19 mouse cellular contexts compared by ENCODE assay signal in the genomic region with DNA sequence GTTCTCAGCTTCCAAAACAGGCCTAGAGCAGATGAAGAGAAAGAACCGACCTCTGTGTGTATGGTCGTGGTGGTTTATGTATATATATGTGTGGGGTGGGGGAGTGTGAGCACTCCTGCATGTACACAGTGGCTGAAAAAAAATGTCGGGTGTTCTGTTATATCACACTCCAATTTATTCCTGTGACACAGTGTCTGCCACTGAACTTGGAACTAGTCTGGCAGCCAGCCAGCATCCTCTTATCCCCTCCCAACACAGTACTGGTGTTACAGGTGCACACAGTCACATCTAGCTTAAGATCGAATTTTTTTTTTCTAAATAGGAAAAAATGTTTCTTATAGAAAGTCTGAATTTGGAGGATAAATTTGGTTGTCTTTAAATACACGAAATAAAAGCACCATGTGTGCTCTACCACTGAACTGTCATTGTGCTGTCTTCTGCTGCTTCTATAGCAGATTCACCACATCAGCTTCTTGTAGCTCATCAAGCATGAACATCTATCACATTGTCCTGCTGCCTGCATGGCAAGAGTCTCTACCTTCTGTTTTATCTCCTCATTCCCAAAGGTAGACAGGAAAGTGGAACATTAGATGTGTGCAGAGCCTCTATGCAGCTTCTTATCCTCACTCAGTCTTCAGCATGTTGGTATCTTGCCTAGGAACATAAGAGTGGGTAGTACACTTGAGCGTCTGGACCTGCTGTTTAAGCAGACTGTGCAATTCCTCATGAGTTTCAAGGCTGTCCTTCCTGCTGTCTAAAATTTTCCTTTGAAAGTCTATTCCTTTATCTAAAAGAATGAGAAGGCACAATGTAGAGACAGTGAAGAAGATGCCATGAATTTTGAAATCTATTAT.
DNase-seq lines count a peak whose midpoint lies in the region; TF ChIP-seq lines count a peak whose summit lies in the region.
"Had no signal": no experiment of that assay in that cellular context is flagged by ENCODE, and none has a peak within 500 bp of the region (broad histone marks: within the 10 kb centered on the region; RNA-seq: fewer than 3 reads in every experiment).

No protein-coding gene starts in this region.

- H3K9me3 ChIP-seq in MEL (replicated peaks; ENCODE audit: insufficient read depth, low read length), result no peaks in the 10 kb centered on the region
- H3K9me3 ChIP-seq: embryonic facial prominence, embryonic 13.5 days; heart, embryonic 10.5 days; hindbrain, embryonic 13.5 days; intestine, embryonic 15.5 days; kidney, embryonic 15.5 days; lung, embryonic 15.5 days had no signal

- H3K36me3 ChIP-seq in MEL (ENCODE audit: control insufficient read depth in 1 of 2, insufficient read depth in 2 of 2, low read length in 2 of 2), result no peaks in the 10 kb centered on the region; a peak in 1 of 4 replicates
- H3K36me3 ChIP-seq: embryonic facial prominence, embryonic 13.5 days; heart, embryonic 10.5 days; hindbrain, embryonic 13.5 days; intestine, embryonic 15.5 days; kidney, embryonic 15.5 days; lung, embryonic 15.5 days had no signal

- H3K27me3 ChIP-seq in MEL (ENCODE audit: control insufficient read depth in 1 of 2, insufficient read depth in 2 of 2, low read length in 2 of 2), result no peaks in the 10 kb centered on the region; a peak in 1 of 4 replicates
- H3K27me3 ChIP-seq: CH12.LX; embryonic facial prominence, embryonic 13.5 days; hindbrain, embryonic 13.5 days; intestine, embryonic 15.5 days; kidney, embryonic 15.5 days; lung, embryonic 15.5 days had no signal

- H3K27ac ChIP-seq in MEL (ENCODE audit: control insufficient read depth, low read depth, low read length), result no peak overlapping the region
- H3K27ac ChIP-seq: embryonic facial prominence, embryonic 13.5 days; heart, embryonic 10.5 days; hindbrain, embryonic 13.5 days; intestine, embryonic 15.5 days; kidney, embryonic 15.5 days; lung, embryonic 15.5 days had no signal

- peak; percentile 2 to 5 for DNase-seq in cerebellum, postnatal 14 days
- no peak for DNase-seq in cerebellum, adult 8-10 months
- peak; percentile 1 for DNase-seq in left cerebral cortex, postnatal 4 days
- DNase-seq in left cerebral cortex, adult 18-20 months (ENCODE audit: low spot score in 2 of 2), result no peak
- DNase-seq in MEL (ENCODE audit: low read depth, low spot score), result peak; percentile 21
- DNase-seq in layer of hippocampus, adult 9-11 months, result peak; percentile 55
- no peak for DNase-seq in thymus, postnatal 4 days
- DNase-seq in kidney, adult 9 months, result no peak
- DNase-seq: adrenal gland, postnatal 10 days; cerebellum, adult 2 months; gastrocnemius, postnatal 36 days; heart, postnatal 14 days had no signal

- no peak for TF ChIP-seq POLR2A in MEL (IDR thresholded peaks at IDR 0.05; ENCODE audit: control insufficient read depth in 1 of 2, insufficient read depth in 1 of 2, low read depth in 1 of 2, low read length in 2 of 2, poor library complexity in 1 of 2)

- 0 out of 4 replicates have a peak, but pooled peaks cover 0 to 3% of the 10 kb centered on the region in 2 experiments for H3K4me1 ChIP-seq in MEL (ENCODE audit: control insufficient read depth in 1 of 2, insufficient read depth in 2 of 2, low read length in 2 of 2)
- H3K4me1 ChIP-seq: embryonic facial prominence, embryonic 13.5 days; heart, embryonic 10.5 days; hindbrain, embryonic 13.5 days; intestine, embryonic 15.5 days; kidney, embryonic 15.5 days; lung, embryonic 15.5 days had no signal

- no peak for TF ChIP-seq CTCF in MEL (IDR thresholded peaks at IDR 0.05 in 2 of 3, conservative IDR thresholded peaks at IDR 0.05 in 1 of 3; ENCODE audit: control insufficient read depth in 1 of 3, insufficient read depth in 1 of 3, low read depth in 2 of 3, low read length in 3 of 3, poor library complexity in 1 of 3, severe bottlenecking in 1 of 3)

- TF ChIP-seq RAD21 in MEL (IDR thresholded peaks at IDR 0.05; ENCODE audit: low read depth, low read length), result no peak

- H3K9ac ChIP-seq in MEL (ENCODE audit: control insufficient read depth, low read depth, low read length, poor library complexity, severe bottlenecking), result no peak overlapping the region
- H3K9ac ChIP-seq: embryonic facial prominence, embryonic 13.5 days; hindbrain, embryonic 13.5 days; intestine, embryonic 15.5 days; kidney, embryonic 15.5 days; lung, embryonic 15.5 days had no signal

- H3K4me3 ChIP-seq in MEL (ENCODE audit: control insufficient read depth in 1 of 2, insufficient read depth in 1 of 2, low read depth in 2 of 2, low read length in 2 of 2), result no peak overlapping the region
- H3K4me3 ChIP-seq: embryonic facial prominence, embryonic 13.5 days; heart, embryonic 10.5 days; hindbrain, embryonic 13.5 days; intestine, embryonic 15.5 days; kidney, embryonic 15.5 days; lung, embryonic 15.5 days had no signal

- no peak for TF ChIP-seq EP300 in MEL (IDR thresholded peaks at IDR 0.05; ENCODE audit: low read depth in 1 of 2, low read length in 2 of 2)

- H3K79me2 ChIP-seq in MEL (ENCODE audit: control insufficient read depth, insufficient read depth, low read length, poor library complexity), result no peaks in the 10 kb centered on the region

- intact Hi-C loops in left cerebral cortex, postnatal 4 days (cut with DNase I), result no loop called here

TF ChIP-seq in MEL, 35 proteins besides CTCF, POLR2A, EP300 and RAD21:
- TF ChIP-seq ZC3H11A (IDR thresholded peaks at IDR 0.05; ENCODE audit: low read depth, low read length) (no peak), E2F4 (IDR thresholded peaks at IDR 0.05; ENCODE audit: borderline replicate concordance, low read depth, low read length) (no peak), GATA1 (IDR thresholded peaks at IDR 0.05; ENCODE audit: low read depth, low read length) (no peak), RCOR1 (IDR thresholded peaks at IDR 0.05; ENCODE audit: low read depth, low read length) (no peak), CHD2 (IDR thresholded peaks at IDR 0.05; ENCODE audit: low read length) (no peak), MAFK (IDR thresholded peaks at IDR 0.05; ENCODE audit: borderline replicate concordance, low read depth, low read length) (no peak), CHD1 (IDR thresholded peaks at IDR 0.05; ENCODE audit: low read depth, low read length) (no peak), USF2 (IDR thresholded peaks at IDR 0.05; ENCODE audit: borderline replicate concordance in 1 of 2, insufficient read depth in 1 of 2, low read depth in 1 of 2, low read length in 2 of 2) (no peak), MAX (IDR thresholded peaks at IDR 0.05; ENCODE audit: low read length) (no peak), ELF1 (IDR thresholded peaks at IDR 0.05; ENCODE audit: low read depth, low read length) (no peak), POLR2AphosphoS5 (IDR thresholded peaks at IDR 0.05; ENCODE audit: borderline replicate concordance, low read depth, low read length) (no peak), UBTF (IDR thresholded peaks at IDR 0.05; ENCODE audit: borderline replicate concordance, insufficient read depth, low read depth, low read length) (no peak), BHLHE40 (IDR thresholded peaks at IDR 0.05; ENCODE audit: borderline replicate concordance, low read depth, low read length) (no peak), NELFE (IDR thresholded peaks at IDR 0.05; ENCODE audit: low read depth, low read length) (no peak), NRF1 (IDR thresholded peaks at IDR 0.05; ENCODE audit: insufficient read depth, low read depth, low read length, poor library complexity, severe bottlenecking) (no peak), JUND (IDR thresholded peaks at IDR 0.05; ENCODE audit: low read depth, low read length) (no peak), ETS1 (IDR thresholded peaks at IDR 0.05; ENCODE audit: low read depth, low read length) (no peak), MYB (IDR thresholded peaks at IDR 0.05; ENCODE audit: low read depth, low read length) (no peak), ZNF384 (IDR thresholded peaks at IDR 0.05; ENCODE audit: low read depth, low read length) (no peak)

Comparison
In these comparisons a context has a peak if more than half of its experiments do, and no peak if none do; other contexts are left out.
1. DNase-seq: peak in cerebellum, postnatal 14 days (2 of 2), left cerebral cortex, postnatal 4 days (single experiment), MEL (single experiment) and layer of hippocampus, adult 9-11 months (single experiment); none in cerebellum, adult 8-10 months (single experiment), left cerebral cortex, adult 18-20 months (0 of 2), thymus, postnatal 4 days (single experiment) and kidney, adult 9 months (single experiment).